Mouse (Mus musculus): ENCODE data around the gene Pate2. TPM values are rescaled to one million over a fixed set of nuclear protein-coding genes. Genes with fewer than 3 reads are reported as not detected.

Gene Pate2
- polyA plus RNA-seq (2017; shearing (Covaris generic)) = not detected

GRCm38 (mm10) chr9:35569571-35570534 lies at the start of gene Pate2, which contains the start of gene Hyls1:
Gene Pate2 (plus strand): TSS chr9:35570284.
Gene Hyls1 (minus strand): TSS chr9:35570398.

DNA sequence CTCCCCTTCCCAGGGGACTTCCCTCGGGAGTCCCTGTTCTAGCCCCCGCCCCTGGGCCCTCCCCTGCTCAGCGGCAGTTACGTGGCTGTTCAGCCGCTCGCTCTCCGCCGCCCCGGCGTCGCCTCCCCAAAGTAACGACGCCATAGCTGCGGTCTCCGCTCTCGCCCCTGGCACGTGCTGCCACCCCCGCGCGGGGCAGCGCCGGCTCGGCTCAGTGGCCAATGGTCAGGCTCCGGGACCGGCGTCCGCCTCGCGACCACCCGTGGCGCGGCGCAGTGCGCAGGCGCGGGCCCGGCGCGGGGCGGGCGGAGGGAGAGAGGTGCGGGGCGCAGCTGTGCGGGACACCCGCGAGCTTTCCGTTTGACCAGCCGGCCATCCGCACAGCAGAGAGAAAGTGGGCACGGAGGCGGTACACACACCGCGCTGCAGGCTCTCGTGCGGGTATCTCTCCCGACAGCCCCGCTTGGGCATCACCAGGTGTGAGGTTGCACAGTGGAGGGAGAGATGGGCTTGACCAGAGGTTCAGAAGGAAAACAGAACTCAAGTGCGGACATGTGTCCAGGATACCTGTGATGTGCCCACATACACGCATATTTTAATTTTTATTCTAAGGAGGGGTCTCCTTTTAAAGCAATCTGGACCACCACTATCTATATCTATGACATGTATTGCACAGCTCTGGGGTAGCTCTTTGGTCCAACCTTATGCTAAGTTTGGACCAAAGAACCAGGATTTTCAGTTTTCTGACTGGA lies 11.7 kb upstream of the Pate2 start, which contains the start of the genes Ddx25 and Pus3:
Gene Ddx25, minus strand, starts transcription at position 272 of the 752 bp plus-strand sequence.
Gene Pus3, plus strand, starts transcription at position 339 of the 752 bp plus-strand sequence.

GRCm38 (mm10) chr9:35611841-35612240 lies 41.8 kb downstream of the Pate2 start, which contains the start of gene Pate4:
Gene Pate4 (minus strand): TSS chr9:35611941.

GRCm38 (mm10) chr9:35648102-35648501 lies 78.0 kb downstream of the Pate2 start, which contains the start of gene Pate3:
Gene Pate3 (minus strand): TSS chr9:35648202.

DNA sequence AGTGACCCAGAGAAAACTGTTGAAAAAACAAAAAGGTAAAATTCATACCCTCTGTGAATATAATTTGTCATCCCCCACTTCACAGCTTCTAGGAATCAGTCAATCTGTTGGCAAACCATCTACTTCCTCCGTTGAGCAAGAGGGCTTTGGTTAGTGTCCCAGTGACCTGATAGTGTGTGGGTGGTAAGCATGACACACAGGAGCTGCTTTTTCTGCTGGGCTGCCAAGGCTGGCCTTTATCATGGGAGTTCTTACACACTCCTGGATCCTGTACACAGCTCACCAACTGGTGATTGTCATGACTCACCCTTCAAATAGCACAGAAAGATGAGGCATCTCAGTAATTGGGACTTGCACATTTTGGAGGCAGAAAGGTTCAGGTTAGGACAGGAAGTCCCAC lies 116.9 kb downstream of the Pate2 start, which contains the start of gene Pate1:
Gene Pate1, minus strand, starts transcription at position 378 of the 400 bp plus-strand sequence.

Other genes with a start within 250 kb of the Pate2 start
- 3.6 TPM for gene Cdon, start 149.2 kb upstream of the Pate2 start, polyA plus RNA-seq (2017; shearing (Covaris generic))
- gene Gm1113, start 52.0 kb upstream of the Pate2 start, polyA plus RNA-seq (2017; shearing (Covaris generic)) = not detected
- gene Ddx25, start 11.8 kb upstream of the Pate2 start, polyA plus RNA-seq (2017; shearing (Covaris generic)) = 0.10 TPM
- 41.1 TPM for gene Pus3, start 11.7 kb upstream of the Pate2 start, polyA plus RNA-seq (2017; shearing (Covaris generic))
- gene Hyls1, start 114 bp downstream of the Pate2 start, polyA plus RNA-seq (2017; shearing (Covaris generic)) = 11.0 TPM
- not detected for gene Pate4, start 41.7 kb downstream of the Pate2 start, polyA plus RNA-seq (2017; shearing (Covaris generic))
- gene Pate3, start 77.9 kb downstream of the Pate2 start, polyA plus RNA-seq (2017; shearing (Covaris generic)) = not detected
- gene Pate1, start 117.1 kb downstream of the Pate2 start, polyA plus RNA-seq (2017; shearing (Covaris generic)) = not detected
- not detected for gene Gm17677, start 170.8 kb downstream of the Pate2 start, polyA plus RNA-seq (2017; shearing (Covaris generic))
- gene Gm17727, start 207.8 kb downstream of the Pate2 start, polyA plus RNA-seq (2017; shearing (Covaris generic)) = not detected
- not detected for gene Gm27235, start 219.8 kb downstream of the Pate2 start, polyA plus RNA-seq (2017; shearing (Covaris generic))
- gene D730048I06Rik, start 219.8 kb downstream of the Pate2 start, polyA plus RNA-seq (2017; shearing (Covaris generic)) = not detected